Mouse (Mus musculus) gastrocnemius, postnatal 4 days (tissue): ENCODE results near the gene Bcam. TPM values are rescaled to one million over a fixed set of nuclear protein-coding genes. Genes with fewer than 3 reads are reported as not detected.

Experiments used
- DNase-seq, 2 experiments: peaks; one replicate each; pipeline ENCODE4 v3.0.0; 2021 to 2022; ENCODE audit warnings: low spot score in 2 of 2, mixed read lengths in 2 of 2
- total RNA-seq, 2 experiments: library from RNA; stranded (reverse); gene quantifications; 2 replicates each; pipeline ENCODE4 v1.2.3; 2021

Bcam gene
- total RNA-seq, 2 experiments from 2014 or later, result 119 to 144 TPM

DNA sequence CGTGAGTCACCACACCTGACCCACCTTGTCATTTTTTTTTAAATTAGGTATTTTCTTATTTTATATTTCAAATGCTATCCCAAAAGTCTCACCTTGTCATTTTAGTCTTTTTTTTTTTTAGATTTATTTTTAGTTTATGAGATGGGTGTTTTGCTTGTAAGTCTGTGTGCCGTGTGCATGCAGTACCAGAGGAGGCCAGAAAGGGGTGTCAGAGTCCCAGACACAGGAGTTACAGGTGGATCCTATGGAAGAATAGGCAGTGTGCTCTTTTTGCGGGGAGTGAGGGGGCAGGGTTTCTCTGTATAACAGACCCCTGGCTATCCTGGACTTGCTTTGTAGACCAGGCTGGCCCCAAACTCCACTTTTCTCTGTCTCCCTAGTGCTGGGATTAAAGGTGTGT lies 32.0 kb downstream of the Bcam start:
- no peak for DNase-seq

DNA sequence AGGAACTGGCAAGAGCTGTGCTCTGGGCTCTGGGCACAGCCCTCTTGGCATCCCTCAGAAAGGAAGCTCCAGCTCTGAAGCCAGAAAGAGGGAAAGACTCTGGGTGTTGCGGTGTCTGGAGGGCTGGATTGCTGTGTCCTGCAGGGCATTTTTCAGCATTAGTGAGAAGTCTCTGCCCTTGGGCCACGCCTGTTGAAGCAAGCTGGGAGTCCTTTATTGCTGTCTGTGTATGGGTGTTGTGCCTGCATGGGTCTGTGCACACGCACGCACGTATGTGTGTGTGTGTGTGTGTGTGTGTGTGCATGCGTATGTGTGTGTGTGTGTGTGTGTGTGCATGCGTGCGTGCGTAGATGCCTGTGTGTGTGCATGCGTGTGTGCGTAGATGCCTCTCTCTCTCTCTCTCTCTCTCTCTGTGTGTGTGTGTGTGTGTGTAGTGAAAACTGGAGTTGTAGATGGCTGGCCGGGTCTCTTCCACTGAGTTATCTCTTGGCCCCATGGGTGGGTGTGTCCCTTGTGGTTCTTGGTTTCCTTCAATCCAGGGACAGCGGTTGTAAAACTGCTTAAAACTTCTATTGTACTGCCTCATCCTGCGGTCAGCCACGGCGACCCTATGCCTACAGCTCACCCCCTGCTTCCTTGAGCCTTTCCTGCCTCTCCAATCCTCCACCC lies 34.3 kb downstream of the Bcam start:
- DNase-seq, result no peak

DNA sequence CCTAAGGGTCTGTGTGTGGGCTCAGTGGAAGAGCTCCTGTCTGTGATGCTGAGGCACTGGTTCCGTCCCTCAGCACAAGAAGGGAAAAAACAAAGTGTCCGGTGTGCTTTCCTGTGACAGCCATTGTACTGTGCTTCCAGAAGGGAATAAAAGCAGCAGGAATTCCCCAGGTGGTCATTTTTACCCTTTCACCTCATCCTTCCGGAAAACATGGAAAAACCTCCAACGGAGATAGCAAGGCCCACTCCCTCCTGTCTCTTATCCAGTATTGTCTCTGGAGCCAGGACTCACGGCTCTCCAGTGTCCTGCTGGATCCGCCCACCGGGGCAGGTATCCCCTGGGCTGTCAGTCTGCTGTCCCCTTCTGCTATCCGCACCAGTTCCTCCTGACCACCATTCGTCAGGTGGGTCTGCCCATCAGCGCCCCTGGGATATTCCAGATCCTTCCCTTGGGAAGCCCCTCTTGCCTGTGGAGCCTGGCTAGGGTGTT lies 36.6 kb downstream of the Bcam start:
- no peak for DNase-seq

DNA sequence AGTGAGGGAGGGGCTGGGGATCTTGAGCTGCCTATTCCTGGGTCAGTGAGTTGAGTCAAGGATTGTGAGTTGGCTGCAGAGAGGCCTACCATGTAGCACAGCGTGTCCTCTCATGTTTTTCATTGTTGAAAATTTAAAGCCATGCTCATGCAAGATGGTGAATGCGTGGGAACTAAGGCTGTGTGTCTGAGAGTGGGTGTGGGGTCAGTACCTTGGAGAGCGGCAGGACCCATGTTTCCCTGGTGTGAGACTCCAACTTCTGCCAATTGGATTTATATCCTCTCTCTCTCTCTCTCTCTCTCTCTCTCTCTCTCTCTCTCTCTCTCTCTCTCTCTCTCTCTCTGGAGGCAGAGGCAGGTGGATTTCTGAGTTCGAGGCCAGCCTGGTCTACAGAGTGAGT lies 44.3 kb downstream of the Bcam start:
- no peak for DNase-seq

DNA sequence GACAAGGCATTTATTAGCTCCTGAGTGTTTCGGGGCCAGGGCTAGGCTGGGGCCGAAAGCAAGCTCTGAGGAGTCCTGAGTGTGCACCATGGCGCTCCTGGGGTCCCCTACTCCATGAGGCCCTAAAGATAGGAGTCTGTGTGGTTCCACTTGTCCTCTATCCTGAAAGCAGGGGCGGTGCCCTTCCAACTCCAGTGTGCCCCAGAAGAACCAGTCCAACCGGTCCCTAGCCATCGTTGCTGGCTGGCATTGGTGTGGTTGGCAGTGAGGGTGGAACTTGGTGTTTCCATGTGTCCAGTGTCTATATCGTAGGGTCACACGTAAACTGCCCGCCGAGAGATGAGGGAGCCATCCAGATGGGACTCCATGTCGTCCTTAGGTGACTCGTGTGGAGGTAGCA lies 46.6 kb downstream of the Bcam start:
- DNase-seq, result no peak

DNA sequence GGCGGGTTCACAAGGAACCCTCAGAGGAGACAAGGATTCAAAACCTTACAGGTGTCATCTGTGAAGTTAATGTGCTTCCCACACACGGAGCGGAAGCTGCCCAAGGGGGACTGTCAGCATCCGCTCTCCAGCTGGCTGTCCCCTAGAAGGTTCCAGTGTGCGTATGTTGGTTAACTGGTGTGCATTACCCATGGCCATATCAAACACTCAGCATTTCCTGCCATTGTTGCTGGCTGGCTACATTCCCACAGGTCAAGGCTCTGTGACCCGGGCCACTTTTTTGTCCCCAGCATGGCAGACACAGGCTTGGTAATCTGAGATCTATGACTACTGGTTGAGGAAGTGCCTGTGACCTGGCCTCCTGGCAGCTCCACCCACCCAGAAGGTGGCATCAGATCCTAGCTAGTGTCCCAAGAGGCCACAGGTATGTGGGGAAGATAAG lies 48.0 kb downstream of the Bcam start:
- no peak for DNase-seq

DNA sequence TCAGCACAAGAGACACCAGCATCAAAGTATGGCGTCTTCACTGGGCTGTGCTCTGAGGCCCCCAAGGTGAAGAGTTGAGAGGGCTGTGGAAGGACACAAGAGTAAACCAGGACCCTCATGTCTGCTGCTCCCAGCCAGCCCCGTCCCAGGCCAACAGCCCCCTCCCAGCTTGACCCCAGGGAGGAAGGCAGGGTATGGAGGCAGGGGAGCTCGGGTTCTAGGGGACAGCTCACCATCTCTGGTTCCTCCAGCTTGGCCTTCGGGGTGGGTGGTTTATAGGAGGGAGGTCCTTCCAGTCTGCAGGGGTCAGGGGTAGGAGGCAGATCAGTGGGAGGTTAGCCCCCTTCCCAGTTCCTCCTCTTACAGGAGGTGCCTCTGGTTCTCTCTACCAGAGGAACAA lies 51.6 kb downstream of the Bcam start:
- DNase-seq, result no peak

DNA sequence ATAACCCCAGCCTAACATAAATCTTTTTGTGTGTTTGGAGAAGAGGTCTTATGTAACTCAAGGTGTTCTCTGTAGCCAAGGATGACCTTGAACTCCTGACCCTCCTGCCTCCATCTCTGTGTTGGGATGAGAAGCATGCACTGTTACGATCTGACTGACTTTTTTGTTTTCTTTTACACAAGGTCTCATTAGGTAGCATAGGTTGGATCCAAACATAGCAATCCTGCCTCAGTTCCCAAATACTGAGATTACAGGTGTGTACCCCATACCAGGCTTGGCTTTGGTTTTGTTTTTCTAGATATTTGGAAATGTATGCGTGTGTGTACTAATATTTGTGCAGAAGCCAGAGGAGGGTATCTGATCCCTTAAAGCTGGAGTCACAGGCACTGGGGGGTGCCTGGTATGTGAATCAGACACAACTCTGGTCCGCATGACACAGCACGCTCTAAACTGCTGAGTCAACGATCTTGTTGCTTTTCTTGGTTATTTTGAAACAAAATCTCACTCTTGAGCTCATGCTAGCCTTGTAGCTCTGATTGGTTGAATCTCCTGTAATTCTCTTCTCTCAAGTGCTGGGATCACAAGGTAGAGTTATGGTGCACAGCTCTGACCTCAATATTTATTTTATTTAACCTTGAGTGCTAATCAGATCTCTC lies 52.4 kb downstream of the Bcam start:
- no peak for DNase-seq

DNA sequence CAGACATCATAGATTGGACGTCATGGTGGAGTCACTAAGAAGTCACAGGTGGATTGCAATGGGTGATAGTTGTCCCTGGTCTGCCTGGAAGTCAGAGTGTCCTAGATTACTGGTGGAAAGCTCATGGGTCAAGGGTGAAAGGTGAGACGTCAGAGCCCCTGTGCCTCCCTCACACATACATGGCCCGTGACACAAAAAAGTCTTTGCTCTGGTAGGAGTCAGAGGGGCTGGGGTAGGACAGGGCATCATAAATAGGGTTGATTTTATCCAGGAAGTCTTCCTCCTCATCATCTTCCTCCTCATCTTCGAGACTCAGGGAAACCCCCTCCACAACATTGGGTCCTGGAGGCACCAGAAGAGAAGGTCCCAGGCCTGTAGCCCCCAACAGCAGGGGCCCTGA lies 53.5 kb downstream of the Bcam start:
- DNase-seq, result no peak

DNA sequence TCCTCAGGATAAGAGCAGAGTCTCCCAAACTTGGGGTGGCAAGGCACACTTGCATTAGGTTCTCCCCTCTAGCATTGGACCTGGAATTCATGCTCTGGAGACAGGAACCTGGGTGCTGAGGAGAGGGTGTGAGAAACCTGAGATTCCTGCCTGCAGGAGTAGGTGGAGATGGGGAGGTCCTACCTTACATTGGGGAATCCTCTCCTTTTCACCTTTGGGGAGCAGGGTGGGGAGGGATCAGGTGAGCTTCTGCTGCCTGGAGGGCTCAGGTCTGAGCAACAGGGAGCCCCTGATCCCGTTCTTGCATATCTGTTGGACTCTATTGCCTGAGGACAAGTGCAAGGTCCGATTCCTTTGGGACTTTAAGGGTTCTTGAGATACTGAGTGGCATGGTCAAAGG lies 54.0 kb downstream of the Bcam start:
- no peak for DNase-seq

DNA sequence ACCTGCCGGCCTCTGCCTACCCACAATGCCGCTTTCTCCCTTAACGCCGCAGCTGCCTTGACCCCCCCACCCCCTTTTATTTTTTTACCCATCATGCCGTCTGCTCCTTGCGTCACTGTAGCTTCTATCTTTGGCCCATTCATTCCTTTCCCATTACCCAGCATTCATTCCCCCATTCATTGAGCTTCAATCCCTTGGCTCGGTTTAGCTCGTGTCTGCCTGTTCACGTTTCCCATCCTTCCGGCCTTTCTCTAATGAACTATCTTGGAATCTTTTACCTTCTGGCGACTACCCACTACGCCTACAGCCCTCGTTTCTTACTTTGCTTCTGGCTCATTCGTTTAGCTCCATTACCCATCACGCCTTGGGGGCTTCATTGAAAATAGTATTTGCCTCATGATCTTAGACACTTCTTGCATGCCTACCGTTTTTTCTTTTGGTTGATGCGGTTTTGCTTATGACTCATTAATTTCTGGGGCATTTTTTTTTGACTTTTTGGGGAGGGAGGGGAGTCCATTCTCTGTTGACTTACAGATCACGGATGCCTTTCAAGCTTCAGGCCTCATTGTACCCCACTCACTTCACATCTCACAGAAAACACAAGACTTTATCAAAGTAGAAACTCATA lies 54.6 kb downstream of the Bcam start:
- DNase-seq, result no peak

DNA sequence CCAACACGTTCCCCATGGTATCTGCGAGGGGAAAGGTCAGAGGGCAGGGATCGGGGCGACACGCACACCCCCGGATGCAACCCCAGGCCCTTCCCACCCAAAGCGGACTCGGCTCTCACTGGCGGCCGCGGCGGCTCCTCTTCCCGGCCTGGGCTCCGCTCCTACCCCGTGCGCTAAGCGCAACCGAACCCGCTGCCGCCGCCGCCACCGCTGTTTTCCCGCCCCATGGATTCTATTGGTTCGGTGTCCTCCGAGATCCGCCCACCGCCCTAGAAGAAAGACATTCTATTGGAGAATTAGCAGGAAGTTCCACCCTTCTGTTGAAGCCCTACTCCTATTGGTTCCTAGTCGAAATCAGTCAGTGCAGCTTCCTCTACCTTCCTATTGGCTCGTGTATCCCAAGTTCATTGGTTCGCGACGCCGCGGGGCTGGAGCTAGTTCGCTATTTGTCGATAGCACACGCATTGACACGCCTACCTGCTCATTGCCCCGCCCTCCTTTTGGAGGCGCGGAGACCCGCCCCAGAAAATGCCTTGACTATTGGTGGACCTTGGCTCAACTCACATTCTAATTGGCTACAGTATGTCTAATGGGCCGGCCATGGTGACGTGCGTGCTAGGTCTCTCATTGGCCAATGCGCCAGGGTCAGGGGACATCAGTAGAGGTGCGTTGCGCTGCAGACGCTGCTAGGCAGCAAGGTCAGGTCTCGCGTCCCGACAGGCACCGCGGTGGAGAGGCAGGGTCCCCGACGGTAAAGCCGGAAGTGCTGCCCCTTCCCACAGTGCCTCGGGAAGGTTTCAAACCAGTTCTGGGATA lies 55.4 kb downstream of the Bcam start, which contains the start of gene Tomm40:
Gene Tomm40, minus strand, starts transcription at position 200 of the 816 bp plus-strand sequence.
- DNase-seq, result peak; percentile 90 to 98

DNA sequence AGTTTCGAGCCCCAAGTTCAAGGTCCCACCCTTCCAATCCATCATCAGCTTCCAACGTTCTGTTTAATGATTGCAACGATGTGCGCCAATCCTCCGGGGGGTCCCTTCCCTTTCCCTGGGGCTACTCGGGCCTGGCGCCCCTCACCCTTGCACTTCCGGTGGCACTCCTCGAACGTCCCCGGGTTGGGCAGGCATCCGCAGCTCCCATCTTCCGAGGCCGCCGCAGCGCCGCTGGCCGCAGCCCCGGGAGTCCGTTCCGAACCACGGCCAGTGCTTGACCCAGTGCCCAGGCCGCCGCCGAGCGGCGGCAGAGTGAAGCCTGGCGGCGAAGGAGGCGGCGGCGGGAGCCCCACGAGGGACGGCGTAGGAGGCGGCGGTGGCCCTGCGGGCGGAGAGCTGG lies 56.0 kb downstream of the Bcam start:
- no peak for DNase-seq

DNA sequence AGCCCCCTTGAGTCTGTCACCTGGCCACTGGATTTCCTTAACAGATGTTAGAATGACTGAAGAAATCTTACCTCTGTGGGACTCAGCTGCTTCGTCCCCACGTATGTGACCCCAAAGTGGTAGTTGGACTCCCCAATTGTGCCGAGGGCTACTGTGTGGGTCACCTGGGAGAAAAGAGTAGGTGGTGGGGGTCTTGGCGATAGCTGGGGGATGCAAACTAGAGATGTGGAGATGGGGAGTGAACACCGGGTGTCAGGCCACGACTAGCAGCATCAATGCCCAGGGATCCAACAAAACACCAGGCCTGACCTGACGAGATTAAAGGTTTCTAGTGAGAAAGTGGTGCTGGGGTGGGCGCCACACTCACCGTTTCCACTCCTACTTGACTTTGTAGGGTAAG lies 57.2 kb downstream of the Bcam start:
- DNase-seq, result no peak

DNA sequence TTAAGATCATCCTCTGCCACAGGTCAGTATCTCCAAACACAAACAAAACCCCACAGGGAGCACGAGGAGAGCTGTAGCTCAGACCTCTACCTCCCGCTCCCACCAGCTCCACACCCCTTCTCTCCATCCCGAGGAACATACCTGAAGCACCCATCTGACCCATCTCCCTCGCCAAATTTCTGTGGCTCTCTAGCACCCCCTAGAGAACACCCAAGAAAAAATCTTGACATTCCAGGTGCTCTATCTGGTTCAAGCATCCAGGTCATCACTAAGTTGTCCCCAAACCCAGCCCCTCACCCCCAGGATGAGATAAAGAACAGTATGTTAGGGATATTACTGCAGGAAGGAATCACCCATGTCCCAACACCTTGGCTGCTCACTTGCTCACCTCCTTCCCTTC lies 57.6 kb downstream of the Bcam start:
- no peak for DNase-seq

DNA sequence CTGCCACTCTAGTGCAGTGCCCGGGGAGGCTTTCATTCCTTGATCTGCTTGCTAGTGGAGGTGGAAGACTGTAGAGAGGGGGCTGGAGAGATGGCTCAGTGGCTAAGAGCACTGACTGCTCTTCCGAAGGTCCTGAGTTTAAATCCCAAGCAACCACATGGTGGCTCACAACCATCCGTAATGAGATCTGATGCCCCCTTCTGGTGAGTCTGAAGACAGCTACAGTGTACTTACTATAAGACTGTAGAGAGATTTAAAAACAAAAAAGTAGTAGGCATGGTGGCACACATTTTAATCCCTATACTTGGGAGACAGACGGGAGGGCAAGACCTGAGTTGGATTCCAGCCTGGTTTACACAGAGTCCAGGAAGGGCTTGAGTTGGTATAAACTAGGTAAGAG lies 58.4 kb downstream of the Bcam start:
- DNase-seq, result no peak

DNA sequence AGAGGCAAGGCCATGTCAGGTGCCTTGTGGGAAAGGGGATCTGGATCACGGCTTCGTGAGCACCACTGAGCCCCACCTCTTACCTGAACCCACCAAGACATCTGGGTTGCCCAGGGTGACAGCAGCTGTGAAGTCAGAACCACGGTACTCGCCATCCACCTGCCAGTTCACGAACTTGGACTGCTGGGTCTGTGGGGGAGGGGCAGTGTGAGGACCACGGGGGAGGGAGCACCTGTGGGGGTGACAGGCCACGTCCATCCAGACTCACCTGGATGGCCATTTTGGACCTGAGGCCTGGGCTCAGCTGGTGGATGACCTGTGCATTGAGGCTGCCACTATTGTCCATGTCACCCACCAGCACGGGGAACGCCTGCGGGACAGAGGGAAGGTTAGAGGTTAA lies 60.2 kb downstream of the Bcam start:
- no peak for DNase-seq
